Mouse (Mus musculus): ENCODE measurements around the gene Krt75. TPM values are rescaled to one million over a fixed set of nuclear protein-coding genes. Genes with fewer than 3 reads are reported as not detected.
"Not testable (repeated sequence)": the region's sequence is repeated elsewhere in the genome, so short reads cannot be mapped to it uniquely, and the experiment has no call there.

Krt75 gene
- polyA plus RNA-seq, 1 experiment from 2014 or later: not detected

DNA sequence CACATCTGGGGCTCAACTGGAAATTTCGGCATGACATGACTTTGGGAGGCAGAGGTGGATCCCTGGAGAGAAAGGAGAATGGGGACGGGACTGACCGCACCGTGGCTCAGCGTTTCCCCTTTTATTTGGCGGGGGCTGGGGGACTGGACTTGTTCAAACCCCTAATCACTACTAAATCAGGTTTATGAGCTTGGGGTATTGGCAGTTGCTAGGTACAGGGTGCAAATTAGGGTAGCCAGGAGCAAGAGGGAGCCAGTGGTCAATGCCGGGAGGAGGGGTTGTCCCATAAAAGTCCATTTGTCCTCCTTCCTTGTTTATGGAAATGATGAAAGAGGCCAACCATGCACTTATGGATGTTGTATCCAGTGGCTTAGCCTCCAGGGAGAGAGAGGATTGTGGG, 23.1 kb downstream of the Krt75 start, which contains the start of gene Krt82:
TSS of gene Krt82 (minus strand) at position 101 of the 400 bp plus-strand sequence.
- no peak within 1 kb of the TSS for H3K4me3 ChIP-seq
- no peak for ATAC-seq
- H3K27ac ChIP-seq: no peak within 1 kb of the TSS
- peaks cover 10% of the 10 kb centered on the region for H3K4me1 ChIP-seq
- no peaks in the 10 kb centered on the region for H3K36me3 ChIP-seq (ENCODE audit: poor library complexity, severe bottlenecking)
- H3K4me2 ChIP-seq: no peak within 1 kb of the TSS
- no peaks in the 10 kb centered on the region for H3K9me3 ChIP-seq (replicated peaks)
- 84% methylated on average over 7 of the region's 7 CpGs for WGBS
- no peak within 1 kb of the TSS for H3K9ac ChIP-seq
- H3K27me3 ChIP-seq: peaks cover 4% of the 10 kb centered on the region; the same call in 1 of the 2 replicates

DNA sequence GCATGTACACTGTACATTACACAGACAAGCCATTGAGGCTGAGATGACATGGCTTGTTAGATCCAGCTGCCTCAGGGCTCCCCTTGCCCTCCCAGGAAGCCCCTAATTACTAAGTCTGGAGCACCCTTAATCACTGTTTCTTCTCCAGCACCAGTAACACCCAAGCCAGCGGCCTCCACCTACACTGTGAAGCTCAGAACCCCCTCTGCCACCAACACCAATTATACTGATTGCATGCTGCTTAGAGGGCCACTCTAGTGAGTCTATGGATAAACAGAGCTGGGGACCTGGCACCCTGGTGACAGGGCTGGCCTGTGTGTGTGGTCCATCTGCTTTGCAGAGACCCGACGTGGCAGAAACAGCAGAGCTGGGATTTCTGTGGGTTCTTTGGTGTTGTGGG, 29.2 kb downstream of the Krt75 start:
- 72% methylated on average over 3 of the region's 3 CpGs for WGBS
- no peak for ATAC-seq
- no peaks in the 10 kb centered on the region for H3K9me3 ChIP-seq (replicated peaks)

DNA sequence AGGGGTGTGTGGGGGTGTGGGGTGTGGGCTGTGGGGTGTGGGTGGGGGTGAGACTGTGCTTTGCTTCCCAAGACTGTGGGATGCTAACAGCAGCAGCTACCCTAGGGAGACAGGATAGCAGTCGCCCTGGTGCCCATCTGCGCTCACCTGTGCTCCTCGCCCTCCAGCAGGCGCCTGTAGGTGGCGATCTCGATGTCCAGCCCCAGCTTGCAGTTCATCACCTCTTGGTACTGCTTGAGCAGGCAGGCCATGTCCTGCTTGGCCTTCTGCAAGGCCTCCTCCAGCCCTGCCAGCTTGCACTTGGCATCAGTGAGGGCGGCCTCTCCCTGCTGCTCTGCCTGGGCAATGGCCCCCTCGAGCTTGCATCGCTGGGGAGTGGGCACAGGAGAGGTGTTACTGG, 31.2 kb downstream of the Krt75 start:
- Histone ChIP-seq H3K9me3 (replicated peaks) (no peaks in the 10 kb centered on the region), H3K27ac (no peak overlapping the region), H3K4me1 (no peaks in the 10 kb centered on the region), H3K36me3 (ENCODE audit: poor library complexity, severe bottlenecking) (no peaks in the 10 kb centered on the region), H3K4me2 (no peak overlapping the region), H3K9ac (no peak overlapping the region), H3K4me3 (no peak overlapping the region), H3K27me3 (no peaks in the 10 kb centered on the region)
- ATAC-seq: no peak
- 60% methylated on average over 6 of the region's 9 CpGs for WGBS

More for the DNA sequence above, 29.2 kb downstream of the Krt75 start:
- Histone ChIP-seq H3K36me3 (ENCODE audit: poor library complexity, severe bottlenecking) (no peaks in the 10 kb centered on the region), H3K27ac (no peak overlapping the region), H3K4me1 (no peaks in the 10 kb centered on the region), H3K9ac (no peak overlapping the region), H3K27me3 (no peaks in the 10 kb centered on the region), H3K4me3 (no peak overlapping the region), H3K4me2 (no peak overlapping the region)

DNA sequence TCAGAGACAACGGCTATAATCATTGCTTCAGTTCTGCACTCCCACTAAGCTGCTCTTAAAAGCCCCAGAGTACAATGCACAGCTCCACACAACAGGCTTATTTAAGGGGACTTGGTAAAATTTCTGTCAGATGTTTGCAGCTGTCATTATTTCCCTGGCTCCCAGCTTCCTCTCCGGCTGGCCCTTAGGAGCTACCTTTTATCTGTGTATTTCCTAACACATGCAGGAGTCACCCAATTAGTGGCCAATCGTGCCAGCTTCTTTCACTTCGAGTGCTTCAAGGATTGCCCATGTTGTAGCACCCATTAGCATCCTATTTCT, 35.2 kb downstream of the Krt75 start:
- H3K4me3 ChIP-seq: no peak overlapping the region
- H3K27me3 ChIP-seq: no peaks in the 10 kb centered on the region
- H3K36me3 ChIP-seq (ENCODE audit: poor library complexity, severe bottlenecking): no peaks in the 10 kb centered on the region
- WGBS: 46% methylated on average over 4 of the region's 4 CpGs
- no peaks in the 10 kb centered on the region for H3K9me3 ChIP-seq (replicated peaks)
- H3K4me2 ChIP-seq: no peak overlapping the region
- no peak overlapping the region for H3K27ac ChIP-seq
- no peaks in the 10 kb centered on the region for H3K4me1 ChIP-seq
- ATAC-seq: no peak
- no peak overlapping the region for H3K9ac ChIP-seq

DNA sequence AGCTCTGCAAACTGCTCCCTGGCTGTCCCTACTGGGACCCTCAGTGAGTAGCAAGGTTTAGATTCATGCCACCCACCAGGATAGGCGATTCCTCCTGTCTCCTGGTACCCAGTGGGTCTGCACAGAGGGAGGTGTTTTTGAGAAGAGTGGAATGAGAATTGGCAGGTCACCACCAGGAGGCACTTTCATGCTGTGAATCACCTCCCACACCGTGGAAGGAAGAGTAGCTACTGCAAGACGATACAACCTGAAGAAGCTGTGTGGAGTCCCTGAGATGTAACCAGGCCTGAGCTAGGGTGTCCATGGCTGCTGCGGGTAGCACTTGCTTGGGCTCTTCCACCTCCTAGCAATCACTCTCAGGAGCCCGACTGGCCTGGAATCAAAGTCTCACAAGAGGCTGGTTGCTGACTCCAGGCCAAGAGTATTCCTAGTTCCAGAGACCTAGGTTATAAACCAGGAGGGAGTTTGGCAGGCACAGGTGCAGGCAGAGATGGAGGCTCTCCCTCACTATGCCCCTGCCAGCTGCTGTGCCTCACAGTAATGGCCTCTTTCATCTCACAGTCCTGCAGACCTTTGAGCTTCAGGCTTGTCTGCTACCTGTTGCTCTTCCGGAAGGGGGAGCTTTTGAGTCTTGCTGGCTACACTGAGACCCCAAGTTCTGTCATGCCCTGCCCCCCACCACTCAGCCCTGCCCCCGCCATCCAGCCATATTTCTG, 35.7 kb downstream of the Krt75 start:
- 41% methylated on average over 7 of the region's 7 CpGs for WGBS
- no peak overlapping the region for H3K27ac ChIP-seq
- H3K4me2 ChIP-seq: no peak overlapping the region
- H3K27me3 ChIP-seq: no peaks in the 10 kb centered on the region
- no peaks in the 10 kb centered on the region for H3K9me3 ChIP-seq (replicated peaks)
- no peaks in the 10 kb centered on the region for H3K36me3 ChIP-seq (ENCODE audit: poor library complexity, severe bottlenecking)
- no peak overlapping the region for H3K4me3 ChIP-seq
- H3K9ac ChIP-seq: no peak overlapping the region
- ATAC-seq: no peak
- no peaks in the 10 kb centered on the region for H3K4me1 ChIP-seq

GRCm38 (mm10) chr15:101536054-101536850, 37.5 kb downstream of the Krt75 start:
- Histone ChIP-seq H3K4me1 (no peaks in the 10 kb centered on the region), H3K4me2 (no peak overlapping the region), H3K9ac (no peak overlapping the region), H3K27ac (no peak overlapping the region), H3K9me3 (replicated peaks) (no peaks in the 10 kb centered on the region), H3K27me3 (no peaks in the 10 kb centered on the region), H3K4me3 (no peak overlapping the region), H3K36me3 (ENCODE audit: poor library complexity, severe bottlenecking) (no peaks in the 10 kb centered on the region)
- ATAC-seq: no peak
- 75% methylated on average over 9 of the region's 9 CpGs for WGBS

DNA sequence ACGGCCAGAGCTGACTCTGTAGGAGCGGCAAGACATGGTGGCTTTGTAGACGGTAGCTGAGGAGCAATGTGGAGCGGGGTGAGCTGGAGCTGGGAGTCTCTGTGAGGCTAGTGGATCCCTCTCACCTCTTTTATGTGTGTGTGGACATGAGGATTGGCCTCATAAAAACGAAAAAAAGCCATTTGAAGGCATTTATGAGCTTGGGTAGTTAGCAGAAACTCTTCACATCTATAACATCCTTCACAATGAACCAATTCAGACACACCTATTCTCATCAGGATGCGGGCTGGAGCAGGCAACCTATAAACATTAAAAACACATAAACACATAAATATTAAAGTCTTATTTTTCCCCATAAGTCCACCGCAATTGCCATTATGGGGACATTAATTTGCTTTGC, 41.0 kb downstream of the Krt75 start, which contains the start of gene Krt84:
TSS of gene Krt84 (minus strand) at position 101 of the 400 bp plus-strand sequence.
- 85% methylated on average over 7 of the region's 7 CpGs for WGBS
- H3K27me3 ChIP-seq: no peaks in the 10 kb centered on the region
- no peaks in the 10 kb centered on the region for H3K4me1 ChIP-seq
- H3K36me3 ChIP-seq (ENCODE audit: poor library complexity, severe bottlenecking): no peaks in the 10 kb centered on the region
- no peak within 1 kb of the TSS for H3K27ac ChIP-seq
- no peak within 1 kb of the TSS for H3K4me2 ChIP-seq
- no peak within 1 kb of the TSS for H3K9ac ChIP-seq
- no peak within 1 kb of the TSS for H3K4me3 ChIP-seq
- no peaks in the 10 kb centered on the region for H3K9me3 ChIP-seq (replicated peaks)
- ATAC-seq: no peak

GRCm38 (mm10) chr15:101522556-101523232, 51.0 kb downstream of the Krt75 start:
- H3K36me3 ChIP-seq (ENCODE audit: poor library complexity, severe bottlenecking): no peaks in the 10 kb centered on the region
- no peak overlapping the region for H3K9ac ChIP-seq
- no peaks in the 10 kb centered on the region for H3K9me3 ChIP-seq (replicated peaks)
- H3K4me3 ChIP-seq: no peak overlapping the region
- H3K27ac ChIP-seq: no peak overlapping the region
- ATAC-seq: no peak
- 80% methylated on average over 4 of the region's 4 CpGs for WGBS
- H3K4me2 ChIP-seq: no peak overlapping the region
- H3K27me3 ChIP-seq: no peaks in the 10 kb centered on the region
- no peaks in the 10 kb centered on the region for H3K4me1 ChIP-seq

- Histone ChIP-seq H3K4me2 (no peak overlapping the region), H3K27me3 (no peaks in the 10 kb centered on the region), H3K36me3 (ENCODE audit: poor library complexity, severe bottlenecking) (no peaks in the 10 kb centered on the region), H3K27ac (no peak overlapping the region), H3K9me3 (replicated peaks) (no peaks in the 10 kb centered on the region; the same call in 1 of the 2 replicates), H3K4me3 (no peak overlapping the region), H3K4me1 (no peaks in the 10 kb centered on the region), H3K9ac (no peak overlapping the region)
- ATAC-seq: no peak
- WGBS: 18% methylated on average over 2 of the region's 2 CpGs
These were observed 53.9 kb downstream of the Krt75 start for GRCm38 (mm10) chr15:101519792-101520191.

GRCm38 (mm10) chr15:101517161-101517560, 56.5 kb downstream of the Krt75 start, which contains the start of gene Gm49425:
Gene Gm49425, minus strand, starts transcription at chr15:101517261.
- H3K36me3 ChIP-seq (ENCODE audit: poor library complexity, severe bottlenecking); H3K27me3 ChIP-seq; H3K9ac ChIP-seq; H3K4me1 ChIP-seq; ATAC-seq; H3K27ac ChIP-seq; H3K4me2 ChIP-seq; H3K9me3 ChIP-seq (replicated peaks); H3K4me3 ChIP-seq: not testable (repeated sequence)
- 65% methylated on average over 2 of the region's 2 CpGs for WGBS

All from forebrain, embryonic 13.5 days (tissue).